Mouse (Mus musculus) testis, adult 2 months (tissue): ENCODE measurements around the gene Dcdc2b. TPM values are rescaled to one million over a fixed set of nuclear protein-coding genes. Genes with fewer than 3 reads are reported as not detected.

Experiments
- H3K27ac ChIP-seq: fragments of 200-500 bp; 2 replicates; pipeline ENCODE4 v1.5.1; 2012; ENCODE audit warnings: low read depth, low read length; ENCODE audit not compliant: control insufficient read depth, insufficient read depth
- H3K27me3 ChIP-seq: fragments of 200-500 bp; 2 replicates; pipeline ENCODE4 v1.6.1; 2012; ENCODE audit warnings: mild to moderate bottlenecking, low read length, moderate library complexity; ENCODE audit not compliant: control insufficient read depth, insufficient read depth
- H3K36me3 ChIP-seq: fragments of 200-500 bp; 2 replicates; pipeline ENCODE4 v1.6.1; 2012; ENCODE audit warnings: mild to moderate bottlenecking, low read length; ENCODE audit not compliant: control insufficient read depth, insufficient read depth
- H3K4me1 ChIP-seq: fragments of 200-500 bp; 2 replicates; pipeline ENCODE4 v1.6.1; 2012; ENCODE audit warnings: low read length; ENCODE audit not compliant: control insufficient read depth, insufficient read depth
- H3K4me3 ChIP-seq: fragments of 200-500 bp; 2 replicates; pipeline ENCODE4 v1.5.1; 2012; ENCODE audit warnings: low read depth, mild to moderate bottlenecking, low read length, moderate library complexity, mixed read lengths; ENCODE audit not compliant: control insufficient read depth
- CTCF ChIP-seq: fragments of 200-500 bp; IDR thresholded peaks from 2 replicates; pipeline ENCODE4 v1.5.1; 2012; ENCODE audit warnings: low read depth, mild to moderate bottlenecking, inconsistent platforms, low read length, moderate library complexity; ENCODE audit not compliant: control insufficient read depth, insufficient read depth, insufficient replicate concordance
- POLR2A ChIP-seq: fragments of 200-500 bp; IDR thresholded peaks from 2 replicates; pipeline ENCODE4 v1.6.1; 2012; ENCODE audit warnings: low read depth, mild to moderate bottlenecking, inconsistent platforms, low read length, moderate library complexity; ENCODE audit not compliant: control insufficient read depth
- polyA plus RNA-seq: library from polyadenylated mRNA; depleted of rRNA; stranded (reverse); fragments of >200 nt; gene quantifications from 2 replicates; pipeline ENCODE4 v1.2.3, GENCODE M21; 2012

Gene Dcdc2b
- polyA plus RNA-seq, 1 experiment = 15.5 TPM

- H3K36me3 ChIP-seq = no peaks in the 10 kb centered on the region
- peaks cover 3% of the 10 kb centered on the region for H3K4me1 ChIP-seq
- no peak overlapping the region; the same call in 1 of the 2 replicates for H3K4me3 ChIP-seq
- H3K27me3 ChIP-seq = no peaks in the 10 kb centered on the region
- no peak for TF ChIP-seq POLR2A
- peak; percentile 49; the same call in 1 of the 2 replicates for TF ChIP-seq CTCF
- no peak overlapping the region for H3K27ac ChIP-seq
These were observed 37.1 kb downstream of the Dcdc2b start for GRCm38 (mm10) chr4:129576863-129577491.

GRCm38 (mm10) chr4:129575171-129575844, 38.7 kb downstream of the Dcdc2b start:
- Histone ChIP-seq H3K4me3 (no peak overlapping the region), H3K27me3 (no peaks in the 10 kb centered on the region), H3K4me1 (peaks cover 3% of the 10 kb centered on the region), H3K27ac (no peak overlapping the region), H3K36me3 (no peaks in the 10 kb centered on the region)
- TF ChIP-seq CTCF (no peak), POLR2A (no peak)

GRCm38 (mm10) chr4:129573430-129573829, 40.6 kb downstream of the Dcdc2b start, which contains the start of gene Lck:
Gene Lck, minus strand, starts transcription at chr4:129573641.
- Histone ChIP-seq H3K4me3 (no peak within 1 kb of the TSS), H3K27me3 (no peaks in the 10 kb centered on the region), H3K27ac (no peak within 1 kb of the TSS), H3K36me3 (no peaks in the 10 kb centered on the region), H3K4me1 (peaks cover 3% of the 10 kb centered on the region)
- TF ChIP-seq CTCF = no peak
- no peak for TF ChIP-seq POLR2A

GRCm38 (mm10) chr4:129573093-129573370, 41.0 kb downstream of the Dcdc2b start:
- H3K4me3 ChIP-seq = no peak overlapping the region
- no peaks in the 10 kb centered on the region for H3K36me3 ChIP-seq
- H3K27me3 ChIP-seq = no peaks in the 10 kb centered on the region
- no peak overlapping the region for H3K27ac ChIP-seq
- TF ChIP-seq CTCF (no peak), POLR2A (no peak)
- peaks cover 3% of the 10 kb centered on the region for H3K4me1 ChIP-seq

- peaks cover 3% of the 10 kb centered on the region for H3K4me1 ChIP-seq
- H3K27ac ChIP-seq = no peak overlapping the region
- no peak overlapping the region for H3K4me3 ChIP-seq
- no peaks in the 10 kb centered on the region for H3K36me3 ChIP-seq
- TF ChIP-seq CTCF (no peak), POLR2A (no peak)
- no peaks in the 10 kb centered on the region for H3K27me3 ChIP-seq
These were observed 41.6 kb downstream of the Dcdc2b start for GRCm38 (mm10) chr4:129572236-129573092.

- Histone ChIP-seq H3K27me3 (no peaks in the 10 kb centered on the region), H3K4me1 (no peaks in the 10 kb centered on the region; the same call in 1 of the 2 replicates), H3K4me3 (no peak overlapping the region), H3K36me3 (no peaks in the 10 kb centered on the region), H3K27ac (no peak overlapping the region)
- TF ChIP-seq CTCF (no peak), POLR2A (no peak)
These were observed 42.4 kb downstream of the Dcdc2b start for GRCm38 (mm10) chr4:129571551-129572084.

- no peak overlapping the region for H3K27ac ChIP-seq
- H3K4me3 ChIP-seq = no peak overlapping the region
- H3K27me3 ChIP-seq = no peaks in the 10 kb centered on the region
- H3K36me3 ChIP-seq = no peaks in the 10 kb centered on the region
- TF ChIP-seq CTCF (no peak), POLR2A (no peak)
- no peaks in the 10 kb centered on the region; the same call in 1 of the 2 replicates for H3K4me1 ChIP-seq
These were observed 44.0 kb downstream of the Dcdc2b start for GRCm38 (mm10) chr4:129570028-129570427.
